Mouse (Mus musculus): ENCODE measurements at regions not wholly inside any gene's neighbourhood (a gene's known extent, or its start where the extent isn't known, plus 50 kb on each side); places are given as distances from the start of the nearest gene placed in this dataset.
"Not testable (repeated sequence)": the region's sequence is repeated elsewhere in the genome, so short reads cannot be mapped to it uniquely, and the experiment has no call there.

DNA sequence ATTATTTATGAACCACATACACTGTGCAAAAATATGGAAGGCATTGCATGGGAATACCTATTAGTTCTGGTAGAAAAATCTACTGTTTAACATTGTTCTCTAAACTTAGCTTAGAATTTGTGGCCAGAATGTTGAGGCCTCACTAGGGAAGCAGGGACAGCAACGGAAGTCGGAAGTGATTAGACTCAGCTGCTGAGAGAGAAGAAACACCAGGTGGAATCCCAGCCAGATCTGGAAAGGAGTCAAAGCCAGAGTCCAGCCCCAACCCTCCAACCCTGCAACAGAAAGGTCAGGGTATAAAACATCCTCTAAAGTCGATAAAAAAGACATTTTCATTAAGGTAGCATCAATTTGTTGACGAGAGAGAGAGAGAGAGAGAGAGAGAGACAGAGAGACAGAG, 258.9 kb downstream of the Pou4f1 start:
- DNase-seq (ENCODE audit: low spot score in 2 of 2) = no peak

DNA sequence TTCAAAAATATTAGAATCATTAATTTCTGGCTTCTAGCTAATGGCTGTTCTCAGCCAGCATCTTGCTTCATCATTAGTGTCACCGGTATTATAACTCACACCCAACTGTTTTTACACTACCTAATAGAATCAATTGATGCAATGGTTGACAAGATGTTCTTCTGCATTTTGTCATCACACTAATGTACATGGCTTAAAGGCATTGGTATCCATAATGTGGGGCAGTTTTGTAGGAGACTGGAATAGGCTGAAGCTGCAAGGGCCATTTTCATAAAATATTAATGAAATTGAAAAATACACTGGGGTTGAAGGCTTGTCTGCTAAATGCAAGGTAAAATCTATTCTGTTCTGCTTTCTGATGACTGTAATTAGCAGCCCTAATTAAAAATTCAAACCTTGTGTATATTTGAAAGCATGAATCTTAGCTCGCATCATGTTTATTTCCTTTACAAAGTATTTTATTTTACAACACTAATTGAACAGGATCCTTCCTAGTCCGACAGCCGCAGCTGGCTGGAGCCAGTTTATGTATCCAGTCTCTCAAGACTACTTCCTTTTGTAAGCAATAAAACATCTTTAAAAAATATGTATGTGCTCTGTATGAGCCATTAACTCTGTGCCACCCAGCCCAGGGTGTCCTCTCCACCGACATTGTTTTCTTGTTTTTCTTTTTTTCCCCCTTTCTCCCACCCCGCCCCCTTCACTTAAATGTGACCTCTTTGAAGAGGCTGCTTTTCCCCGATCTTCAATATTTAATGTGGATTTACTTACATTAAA, 259.6 kb downstream of the Pou4f1 start:
- no peak for DNase-seq (ENCODE audit: low spot score in 2 of 2)

DNA sequence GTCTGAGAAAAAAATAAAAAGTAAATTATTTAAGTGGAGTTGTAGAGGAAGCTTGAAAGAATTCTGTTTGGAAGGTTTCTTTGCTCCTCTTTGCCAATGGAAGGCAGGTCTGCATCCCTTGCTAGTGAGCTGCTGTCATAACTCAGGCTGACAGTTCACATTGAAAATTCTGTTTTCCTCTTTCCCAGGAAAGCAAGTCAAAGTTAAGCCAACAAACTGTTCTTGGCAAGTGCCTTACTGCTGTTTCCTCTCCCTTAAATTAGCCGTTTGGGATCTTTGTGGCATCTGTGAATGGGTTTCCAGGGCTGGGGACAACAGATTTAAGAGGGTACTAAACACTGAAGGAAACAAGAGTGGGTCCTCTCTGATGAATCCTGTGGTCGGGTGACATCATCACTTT, 261.2 kb downstream of the Pou4f1 start:
- DNase-seq (ENCODE audit: low spot score in 2 of 2) = no peak

DNA sequence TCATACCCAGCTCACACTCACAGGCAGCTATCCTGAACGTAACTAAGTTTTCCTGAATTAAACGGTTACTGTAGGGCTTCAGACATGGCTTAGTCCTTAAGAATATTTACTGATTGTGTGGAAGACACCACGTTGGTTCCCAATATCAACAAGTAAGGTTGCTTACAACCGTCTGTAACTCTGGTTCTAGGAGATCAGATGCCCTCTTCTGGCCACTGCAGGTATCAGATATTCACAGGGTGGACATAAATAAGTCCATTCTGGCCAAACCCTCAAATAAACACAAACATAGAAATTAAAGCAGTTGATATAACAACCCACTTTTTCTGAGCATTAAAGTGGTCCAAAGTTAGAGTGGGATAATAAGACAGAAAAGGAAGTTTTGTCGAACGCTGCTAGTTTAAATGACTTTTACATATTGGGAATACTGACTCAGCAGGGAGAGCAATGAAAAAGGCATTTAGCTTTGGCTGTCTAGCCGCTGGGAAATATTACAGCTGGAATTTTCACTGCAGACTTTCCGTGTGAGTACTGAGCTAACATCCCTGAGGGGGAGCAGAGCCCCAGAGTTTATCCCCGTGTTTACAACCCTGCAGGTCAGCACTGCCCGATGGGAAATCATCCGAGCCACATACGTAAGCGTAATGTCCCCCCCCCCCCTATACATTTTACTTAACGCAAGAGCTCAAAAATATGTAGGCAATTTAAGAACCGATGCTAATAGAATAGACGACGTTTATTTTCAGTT, 264.4 kb downstream of the Pou4f1 start:
- DNase-seq (ENCODE audit: low spot score in 2 of 2) = no peak

DNA sequence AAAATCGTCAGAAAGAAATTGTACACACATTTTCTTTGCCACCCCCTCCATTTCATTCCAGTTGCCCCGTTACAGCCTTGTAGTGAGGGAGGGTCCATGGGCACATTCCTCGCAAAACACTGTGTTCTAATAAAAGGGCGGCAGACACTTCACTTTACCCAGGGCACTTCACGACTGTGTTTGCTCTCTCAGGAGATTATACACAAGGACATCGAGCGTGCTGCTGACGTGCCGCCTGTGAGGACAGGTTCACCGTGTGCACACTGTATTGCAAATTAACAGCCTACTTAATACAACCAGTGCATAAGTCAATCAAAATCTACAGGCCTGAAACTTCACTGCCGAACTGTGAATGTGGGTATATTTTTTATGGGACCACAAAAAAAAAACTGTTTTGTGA, 274.6 kb downstream of the Pou4f1 start:
- DNase-seq (ENCODE audit: low spot score in 2 of 2) = no peak

DNA sequence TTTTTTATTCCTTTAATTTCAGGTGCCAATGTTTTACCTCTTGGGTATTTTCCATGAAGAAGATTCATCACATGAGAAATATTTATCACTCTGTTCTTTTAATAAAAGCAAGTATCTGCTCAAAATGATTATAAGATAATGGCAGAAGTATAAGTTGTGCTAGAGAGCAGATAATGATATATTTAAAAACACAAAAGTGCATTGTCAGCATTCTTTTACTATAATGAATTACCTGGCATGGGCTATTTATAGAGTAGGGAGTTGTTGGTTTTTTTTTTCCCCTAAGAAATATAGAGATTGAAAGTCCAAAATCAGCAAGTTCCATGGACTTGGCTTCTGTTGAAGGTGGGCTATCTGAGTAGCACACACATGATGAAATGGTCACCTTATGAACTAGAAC, 292.7 kb downstream of the Pou4f1 start:
- no peak for DNase-seq (ENCODE audit: low spot score in 2 of 2)

DNA sequence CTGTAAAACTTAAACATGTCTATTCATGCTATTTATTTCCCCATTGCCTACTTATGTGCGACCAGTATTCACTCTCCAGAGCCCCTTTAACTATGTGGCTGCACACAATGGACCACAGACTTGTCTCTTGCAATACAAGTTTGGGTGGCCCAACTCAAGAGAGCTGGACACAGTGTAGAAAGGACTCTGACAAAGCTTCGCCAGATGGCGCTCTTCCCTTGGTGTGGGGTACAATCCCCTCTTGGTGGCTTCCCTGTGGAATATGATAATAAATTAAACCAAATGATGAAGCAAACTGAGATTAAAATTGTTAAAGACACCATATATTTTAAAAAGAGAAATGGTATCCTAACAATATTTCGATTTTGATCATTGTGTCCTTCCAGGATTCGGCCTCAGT, 302.6 kb upstream of the Ednrb start:
- peak in 1 of 2 experiments; percentile 2 for DNase-seq (ENCODE audit: low spot score in 2 of 2)

DNA sequence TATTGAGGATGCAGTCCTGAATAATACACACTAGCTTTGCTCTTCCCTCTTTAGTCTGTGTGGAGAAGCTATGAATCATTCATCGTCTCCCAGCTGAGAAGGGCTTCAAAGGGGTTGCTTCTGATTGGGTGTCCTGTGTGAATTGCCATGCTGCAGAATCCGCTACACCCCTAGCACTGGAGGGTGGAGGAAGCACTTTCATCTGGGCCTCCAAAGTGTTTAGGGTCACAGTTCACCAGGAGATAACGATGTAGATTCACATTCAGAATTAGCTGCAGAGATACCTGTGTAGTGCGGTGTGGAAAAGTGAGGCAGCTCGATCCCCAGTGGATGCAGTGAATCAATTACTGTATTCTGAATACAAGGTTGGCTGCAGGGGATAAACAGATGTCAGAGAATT, 301.2 kb upstream of the Ednrb start:
- no peak for DNase-seq (ENCODE audit: low spot score in 2 of 2)

DNA sequence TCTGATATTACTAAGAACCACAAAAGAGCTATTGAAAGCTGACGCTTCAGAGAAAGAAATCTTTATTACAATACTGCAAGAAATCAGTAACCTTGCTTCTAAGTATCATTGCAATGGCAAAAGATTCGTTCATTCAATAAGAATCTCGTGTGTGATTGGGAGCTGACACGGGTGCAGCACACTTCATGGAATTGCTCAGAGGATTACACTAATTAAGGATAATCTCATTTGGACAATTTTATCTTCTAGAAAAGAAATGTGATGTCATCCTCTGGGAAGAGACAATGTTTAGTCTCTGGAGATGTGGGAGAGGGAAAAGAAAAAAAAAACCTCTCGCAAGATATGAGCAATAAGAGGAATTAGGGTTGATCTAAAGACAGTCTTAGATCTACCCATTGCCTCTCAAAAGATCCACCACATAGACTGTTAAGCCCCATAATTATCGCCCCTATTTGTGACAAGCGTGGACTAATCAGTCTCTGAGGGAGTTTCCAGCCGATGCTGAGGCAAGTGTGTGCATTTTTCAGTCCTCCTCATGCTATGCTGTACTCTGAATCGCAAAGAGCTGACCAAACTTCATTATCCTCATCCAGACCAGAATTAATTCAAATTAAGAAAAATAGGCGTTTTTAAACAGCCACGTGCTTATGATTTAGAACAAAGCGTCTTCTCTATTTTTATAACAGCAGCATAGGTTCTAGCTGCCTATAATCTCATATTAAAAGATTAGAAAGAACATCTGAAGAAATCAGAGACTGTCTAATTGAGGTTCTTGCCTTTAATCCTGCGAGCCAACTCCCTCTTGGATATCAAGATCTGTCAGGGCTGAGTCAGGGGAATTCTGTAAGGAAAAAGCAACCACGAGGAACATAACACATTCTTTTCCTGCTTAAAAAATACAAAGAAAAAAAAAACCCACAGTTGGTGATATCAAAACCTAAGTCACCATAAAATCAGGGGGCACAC, 271.1 kb upstream of the Ednrb start:
- no peak for DNase-seq (ENCODE audit: low spot score in 2 of 2)

DNA sequence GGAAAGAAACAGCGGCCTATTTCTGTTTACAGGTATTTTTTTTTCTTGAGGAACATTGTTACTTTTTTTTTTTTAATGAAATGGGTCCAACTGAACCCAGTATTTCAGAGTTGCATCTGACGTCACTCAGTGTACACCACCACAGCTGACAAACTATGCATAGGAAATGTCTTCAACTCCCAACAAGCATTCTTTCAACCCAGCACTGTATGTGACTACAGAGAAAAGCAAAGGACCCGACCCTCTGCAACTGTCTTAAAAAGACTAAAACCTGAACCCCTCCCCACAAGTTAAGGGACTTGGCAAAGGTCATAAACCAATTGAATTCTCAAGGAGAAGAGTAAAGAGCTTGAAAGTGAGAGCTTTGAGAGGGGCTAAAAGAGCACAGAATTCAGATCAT, 270.0 kb upstream of the Ednrb start:
- DNase-seq (ENCODE audit: low spot score in 2 of 2) = no peak

DNA sequence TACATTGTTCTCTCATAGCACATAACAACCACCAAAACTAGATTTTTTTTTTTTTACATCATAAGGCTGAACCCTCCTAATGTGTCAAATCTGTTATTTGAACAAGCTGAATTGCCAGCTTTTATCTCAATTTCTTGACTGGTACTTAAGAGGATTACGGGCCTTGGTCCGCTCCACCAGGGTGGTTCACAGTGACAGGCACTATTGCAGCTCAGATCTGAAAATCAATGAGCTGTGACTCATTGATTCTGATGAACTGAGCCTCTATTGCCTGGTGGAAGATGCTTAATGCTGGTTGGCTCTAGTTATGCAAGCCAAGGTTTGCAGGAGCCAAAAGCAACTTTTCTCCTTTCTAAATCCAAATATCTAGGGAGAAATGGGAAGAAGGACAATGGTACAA, 269.2 kb upstream of the Ednrb start:
- no peak for DNase-seq (ENCODE audit: low spot score in 2 of 2)

DNA sequence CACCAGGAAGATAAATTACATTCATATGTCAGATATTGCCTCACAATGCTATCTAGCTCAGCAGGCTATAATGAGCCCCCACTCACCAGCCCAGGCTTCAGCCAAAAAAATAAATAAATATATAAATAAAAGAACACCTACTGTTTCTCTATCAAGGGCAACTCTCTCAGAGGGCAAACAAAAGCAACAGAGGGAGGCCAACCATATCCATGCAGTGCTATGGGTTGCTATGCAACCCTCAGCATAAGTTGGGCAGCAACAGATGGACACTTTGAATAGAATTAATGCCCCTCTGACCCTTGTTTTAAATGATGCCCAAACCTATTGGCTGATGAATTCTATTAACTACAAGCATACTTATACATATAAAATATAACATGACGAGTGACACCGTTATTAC, 242.2 kb upstream of the Ednrb start:
- no peak for DNase-seq (ENCODE audit: low spot score in 2 of 2)

DNA sequence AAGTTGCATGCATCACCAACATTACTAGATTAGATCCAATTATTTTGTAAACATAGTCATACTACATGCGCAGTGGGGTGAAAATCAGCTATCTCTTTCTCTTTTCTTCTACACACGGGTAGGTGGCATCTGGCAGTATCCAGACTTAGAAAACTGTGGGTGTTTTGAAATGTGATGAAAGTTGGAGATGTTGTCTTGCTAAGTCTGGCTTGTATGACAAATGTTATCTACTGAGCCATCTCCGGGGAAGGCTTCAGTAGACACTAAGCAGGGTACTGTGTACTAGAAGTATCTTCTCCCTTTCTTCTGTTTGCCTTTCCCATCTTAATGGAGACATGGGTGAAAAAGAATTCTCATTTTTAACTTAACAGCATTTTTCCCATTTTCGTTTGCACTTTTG, 220.0 kb upstream of the Ednrb start:
- not testable (repeated sequence) for DNase-seq (ENCODE audit: low spot score in 2 of 2)

DNA sequence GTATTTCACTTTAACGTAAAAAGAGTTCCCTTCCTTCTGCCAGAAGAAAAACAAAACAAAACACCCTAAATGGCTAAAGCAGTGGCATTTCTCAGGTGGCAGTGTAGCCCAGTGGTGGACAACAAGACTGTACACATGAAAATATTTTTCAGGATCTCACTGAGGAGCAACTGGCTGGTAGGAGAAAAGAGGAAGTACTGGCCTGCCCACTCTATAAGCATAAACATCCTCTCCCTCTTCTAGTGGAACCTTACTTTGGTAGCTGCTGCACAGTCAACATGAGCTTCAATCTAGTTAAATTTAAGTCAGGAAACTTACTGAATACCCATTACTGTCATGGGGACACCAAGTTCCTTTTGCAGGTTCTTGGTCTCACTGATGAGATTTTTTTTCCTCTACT, 209.5 kb upstream of the Ednrb start:
- no peak for DNase-seq (ENCODE audit: low spot score in 2 of 2)

DNA sequence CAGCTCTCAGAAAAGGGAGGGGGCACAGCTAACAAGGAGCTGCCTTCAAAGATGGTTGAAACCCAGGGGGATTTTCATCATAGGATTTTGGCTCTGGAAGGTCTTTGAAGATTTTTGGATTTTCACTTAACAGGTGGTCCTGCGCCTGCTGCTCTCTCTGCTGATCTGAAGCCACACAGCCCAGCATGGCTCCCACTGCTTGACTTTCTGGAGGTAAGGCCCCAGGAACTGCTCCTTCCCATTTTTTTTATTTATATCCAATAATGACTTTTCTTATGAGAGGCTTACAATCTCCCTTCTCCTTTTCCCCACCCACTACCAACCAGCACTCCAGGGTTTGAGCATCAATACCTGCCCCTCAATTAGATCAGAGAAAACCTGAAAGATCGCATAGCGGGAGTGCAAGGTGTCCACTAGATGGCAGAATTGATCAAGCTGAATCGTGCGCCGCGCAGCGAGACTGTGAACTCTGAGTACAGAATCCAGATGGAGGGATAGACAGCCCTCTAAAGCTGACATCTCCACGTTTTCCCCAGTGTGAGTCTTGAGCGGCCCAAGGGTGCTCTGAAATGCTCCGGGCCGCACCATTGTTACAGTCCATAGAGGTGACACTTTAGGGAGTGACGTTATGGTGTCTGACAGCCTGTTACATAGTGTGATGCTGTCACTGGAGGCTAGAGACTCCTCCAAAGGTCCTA, 194.6 kb upstream of the Ednrb start:
- DNase-seq (ENCODE audit: low spot score in 2 of 2) = peak; percentile 58 to 68

DNA sequence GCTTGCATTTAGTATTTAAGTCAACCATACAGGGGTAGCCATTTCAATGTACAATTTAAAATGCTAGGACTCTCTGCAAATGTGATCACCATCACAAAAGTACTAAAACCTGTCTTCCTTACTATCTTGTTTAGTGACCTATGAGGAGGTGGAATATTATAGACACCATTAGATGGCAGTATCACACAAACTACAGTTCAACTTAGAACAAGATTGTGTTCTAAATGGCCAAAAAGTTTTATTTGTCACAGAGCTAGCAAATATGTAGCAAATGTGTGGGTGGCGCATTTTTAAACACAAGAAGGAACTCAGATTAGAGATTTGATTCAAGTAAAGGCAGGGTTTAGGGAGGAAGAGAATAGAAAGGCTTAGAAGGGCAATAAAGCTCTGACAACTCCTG, 189.4 kb upstream of the Ednrb start:
- DNase-seq (ENCODE audit: low spot score in 2 of 2) = no peak

DNA sequence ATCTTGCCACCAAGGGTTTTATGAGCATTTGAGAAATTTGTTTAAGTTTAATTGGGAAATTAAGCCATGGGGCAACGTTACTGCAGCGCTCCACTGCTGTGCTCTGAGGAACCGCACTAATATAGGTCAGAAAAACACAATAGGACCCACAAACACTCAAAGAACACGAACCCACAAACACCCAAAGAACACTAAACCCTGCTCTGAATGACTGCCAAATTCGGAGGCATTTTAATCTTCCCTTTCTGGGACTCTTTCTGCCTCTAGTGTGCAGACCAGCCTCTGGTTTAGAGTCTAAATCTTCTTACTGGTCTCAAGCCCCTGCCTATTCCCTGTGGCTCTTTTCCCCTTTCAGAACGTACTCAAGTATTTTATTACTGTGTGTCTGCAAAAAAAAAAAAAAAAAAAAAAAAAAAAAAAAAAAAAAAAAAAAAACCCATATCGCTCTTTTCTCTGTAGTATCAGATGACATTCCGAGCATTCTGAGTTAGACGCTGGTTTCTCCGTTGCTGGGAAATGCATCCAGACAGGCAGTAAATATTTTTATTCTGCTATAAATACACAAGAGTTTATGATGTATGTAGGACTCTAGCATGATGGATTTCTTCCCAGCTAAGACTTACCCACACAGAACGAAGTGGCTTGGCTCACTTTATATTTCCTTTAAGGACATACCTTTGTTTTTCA, 186.7 kb upstream of the Ednrb start:
- DNase-seq (ENCODE audit: low spot score in 2 of 2) = no peak

DNA sequence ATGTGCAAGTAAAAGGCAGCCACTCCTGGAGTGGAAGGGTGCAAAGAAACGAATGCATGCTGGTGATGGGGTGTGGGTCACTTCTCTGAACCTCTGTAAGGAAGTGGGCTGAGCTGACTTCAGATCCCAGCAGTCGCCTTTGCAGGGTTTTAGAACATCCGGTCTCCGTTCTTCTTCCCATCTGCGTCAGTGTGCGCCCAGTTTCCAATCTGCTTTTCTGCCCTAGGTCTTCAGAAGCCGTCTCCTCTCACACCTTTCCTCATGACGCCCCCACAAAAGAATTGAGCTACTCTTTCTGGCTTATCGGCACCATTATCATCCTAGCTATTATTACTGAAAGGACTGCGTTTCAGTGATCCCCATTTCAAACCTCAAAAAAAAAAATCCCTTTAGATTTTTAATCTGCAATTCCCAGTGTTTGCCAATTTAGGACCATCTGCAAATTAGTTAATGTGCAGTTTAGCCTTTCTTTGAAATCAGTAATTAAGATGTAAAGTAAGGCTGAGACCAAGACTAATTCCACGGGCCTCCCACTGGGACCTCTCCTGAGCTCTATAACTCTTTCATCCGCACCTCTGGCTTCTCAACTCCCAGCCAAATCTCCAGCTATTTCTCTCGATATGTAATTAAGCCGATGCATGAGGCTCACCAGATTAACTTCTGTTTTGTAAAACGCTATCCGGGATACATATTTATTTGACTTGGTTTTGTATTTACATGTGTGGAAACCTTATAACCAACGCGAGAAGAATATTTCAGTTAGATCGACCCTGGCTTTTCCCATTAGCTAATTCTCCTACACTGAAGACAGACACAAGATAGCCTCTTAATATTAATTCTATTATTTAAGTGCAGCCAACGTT, 185.7 kb upstream of the Ednrb start:
- no peak for DNase-seq (ENCODE audit: low spot score in 2 of 2)

DNA sequence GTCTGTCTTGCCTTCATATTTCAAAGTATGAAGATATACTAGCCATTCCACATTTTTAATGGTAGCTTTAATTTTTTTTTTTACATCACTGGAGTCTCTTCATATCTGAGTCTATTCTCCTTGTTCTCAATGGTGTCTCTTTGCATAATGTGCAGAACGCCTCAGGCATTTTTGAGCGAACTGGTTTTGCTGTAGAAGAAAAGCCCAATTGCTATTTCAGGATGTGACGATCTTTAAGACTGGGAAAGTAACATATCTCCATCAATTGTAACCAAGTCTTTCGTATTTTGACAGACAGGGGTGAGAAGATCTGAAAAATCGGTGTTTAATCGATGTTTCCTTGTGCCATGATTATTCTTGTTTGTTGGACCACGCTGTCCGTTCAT, 183.7 kb upstream of the Ednrb start:
- DNase-seq (ENCODE audit: low spot score in 2 of 2) = no peak
